Mouse (Mus musculus) kidney, postnatal 0 days (tissue): ENCODE measurements at regions not wholly inside any gene's neighbourhood (a gene's known extent, or its start where the extent isn't known, plus 50 kb on each side); places are given as distances from the start of the nearest gene placed in this dataset.

Source experiments
- ATAC-seq: fragments of 200-750 bp; cut with Nextera tagmentation; replicated peaks from 2 replicates; pipeline ENCODE4 v1.8.0; 2017; ENCODE audit warnings: low read depth, moderate number of reproducible peaks, moderate TSS enrichment, moderate library complexity; ENCODE audit not compliant: low FRiP score
- DNase-seq: peaks from one replicate; pipeline ENCODE4 v3.0.0-alpha.2; 2016; ENCODE audit warnings: low spot score
- H3K27ac ChIP-seq: fragments of 300-500 bp; sonication (generic); 2 replicates; pipeline ENCODE4 v1.5.1; 2014; ENCODE audit warnings: mild to moderate bottlenecking
- H3K27me3 ChIP-seq: fragments of 300-500 bp; sonication (generic); 2 replicates; pipeline ENCODE4 v1.6.1; 2014; ENCODE audit warnings: low read length, mixed read lengths; ENCODE audit not compliant: insufficient read depth
- H3K36me3 ChIP-seq: fragments of 300-500 bp; sonication (generic); 2 replicates; pipeline ENCODE4 v1.6.1; 2014; ENCODE audit warnings: low read length, mixed read lengths; ENCODE audit not compliant: insufficient read depth
- H3K4me1 ChIP-seq: fragments of 300-500 bp; sonication (generic); replicated peaks from 2 replicates; pipeline ENCODE4 v1.6.1; 2014; ENCODE audit warnings: antibody characterized with exemption, low read length, mixed read lengths; ENCODE audit not compliant: insufficient read depth
- H3K4me2 ChIP-seq: fragments of 300-500 bp; sonication (generic); 2 replicates; pipeline ENCODE4 v1.6.1; 2014; ENCODE audit warnings: mild to moderate bottlenecking, low read length, moderate library complexity, mixed read lengths
- H3K4me3 ChIP-seq: fragments of 300-500 bp; sonication (generic); replicated peaks from 2 replicates; pipeline ENCODE4 v1.5.1; 2014; ENCODE audit warnings: low read depth, low read length
- H3K9ac ChIP-seq: fragments of 300-500 bp; sonication (generic); 2 replicates; pipeline ENCODE4 v1.6.1; 2014; ENCODE audit warnings: low read depth, low read length
- H3K9me3 ChIP-seq: fragments of 300-500 bp; sonication (generic); replicated peaks from 2 replicates; pipeline ENCODE4 v1.6.1; 2016; ENCODE audit warnings: low read length, inconsistent platforms, mixed read lengths
- CTCF ChIP-seq: IDR thresholded peaks from 2 replicates; pipeline ENCODE4 v1.5.1; 2016; ENCODE audit warnings: antibody characterized with exemption, low read depth, mild to moderate bottlenecking, moderate library complexity
- WGBS: fragments of 180-500 bp; shearing (Covaris S2); extraction: QIAGEN DNeasy Blood & Tissue Kit; methylation state at CpG from one replicate; pipeline ENCODE4 v1.1.7; 2014; 5-methylcytosine and 5-hydroxymethylcytosine counted together

DNA sequence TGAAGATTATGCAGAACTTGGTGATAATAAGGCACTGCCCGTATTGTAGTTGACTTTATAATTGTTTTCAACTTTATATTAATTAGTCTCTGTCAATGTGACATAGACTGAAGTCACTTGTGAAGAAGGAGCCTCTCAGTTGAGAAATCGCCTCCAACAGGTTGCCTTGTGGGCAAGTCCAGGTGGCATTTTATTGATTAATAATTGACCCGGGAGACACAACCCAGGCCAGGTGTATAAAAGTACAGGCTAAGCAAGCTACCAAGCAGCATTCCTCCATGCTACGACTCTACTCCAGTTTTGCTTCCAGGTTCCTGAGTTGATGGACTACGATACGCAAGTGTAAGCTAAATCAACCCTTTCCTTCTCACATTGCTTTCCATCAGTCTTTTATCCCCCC, 268.2 kb upstream of the Klf3 start:
- 77% methylated on average over 6 of the region's 6 CpGs for WGBS
- no peak overlapping the region for H3K4me2 ChIP-seq
- H3K4me3 ChIP-seq, result no peak overlapping the region
- H3K9ac ChIP-seq, result no peak overlapping the region
- no peaks in the 10 kb centered on the region for H3K36me3 ChIP-seq
- no peak for TF ChIP-seq CTCF
- 0 out of 2 replicates have a peak, but pooled peaks cover 5% of the 10 kb centered on the region for H3K4me1 ChIP-seq
- no peak for ATAC-seq
- H3K9me3 ChIP-seq, result no peaks in the 10 kb centered on the region
- H3K27ac ChIP-seq, result no peak overlapping the region
- no peak for DNase-seq
- H3K27me3 ChIP-seq, result no peaks in the 10 kb centered on the region

- Histone ChIP-seq H3K9me3 (no peaks in the 10 kb centered on the region), H3K9ac (no peak overlapping the region), H3K4me3 (no peak overlapping the region), H3K27ac (no peak overlapping the region), H3K36me3 (no peaks in the 10 kb centered on the region), H3K27me3 (no peaks in the 10 kb centered on the region), H3K4me1 (0 out of 2 replicates have a peak, but pooled peaks cover 5% of the 10 kb centered on the region), H3K4me2 (no peak overlapping the region)
- WGBS, result 92% methylated on average over 4 of the region's 4 CpGs
- no peak for DNase-seq
- TF ChIP-seq CTCF, result no peak
- ATAC-seq, result no peak
These were observed 267.6 kb upstream of the Klf3 start for GRCm38 (mm10) chr5:64535546-64535945.

- TF ChIP-seq CTCF, result no peak
- H3K4me3 ChIP-seq, result no peak overlapping the region
- 0 out of 2 replicates have a peak, but pooled peaks cover 5% of the 10 kb centered on the region for H3K4me1 ChIP-seq
- H3K4me2 ChIP-seq, result peak overlapping the region; percentile 23
- WGBS, result 44% methylated on average over 20 of the region's 20 CpGs
- DNase-seq, result peak; percentile 74
- no peak for ATAC-seq
- H3K36me3 ChIP-seq, result no peaks in the 10 kb centered on the region
- H3K27ac ChIP-seq, result no peak overlapping the region
- H3K9me3 ChIP-seq, result no peaks in the 10 kb centered on the region
- no peaks in the 10 kb centered on the region for H3K27me3 ChIP-seq
- H3K9ac ChIP-seq, result no peak overlapping the region
These were observed 266.6 kb upstream of the Klf3 start for GRCm38 (mm10) chr5:64536393-64537112.

- H3K27ac ChIP-seq, result no peak overlapping the region
- TF ChIP-seq CTCF, result no peak
- no peak for DNase-seq
These were observed 265.9 kb upstream of the Klf3 start for GRCm38 (mm10) chr5:64537113-64537780.

GRCm38 (mm10) chr5:64541765-64542164, 261.4 kb upstream of the Klf3 start:
- Histone ChIP-seq H3K4me3 (no peak overlapping the region), H3K9me3 (no peaks in the 10 kb centered on the region), H3K27ac (no peak overlapping the region), H3K4me1 (0 out of 2 replicates have a peak, but pooled peaks cover 4% of the 10 kb centered on the region), H3K4me2 (no peak overlapping the region), H3K9ac (no peak overlapping the region), H3K27me3 (no peaks in the 10 kb centered on the region), H3K36me3 (no peaks in the 10 kb centered on the region)
- DNase-seq (no peak), ATAC-seq (no peak)
- no peak for TF ChIP-seq CTCF

More at GRCm38 (mm10) chr5:64537113-64537780, 265.9 kb upstream of the Klf3 start:
- Histone ChIP-seq H3K4me3 (no peak overlapping the region), H3K4me1 (0 out of 2 replicates have a peak, but pooled peaks cover 5% of the 10 kb centered on the region), H3K27me3 (no peaks in the 10 kb centered on the region), H3K36me3 (no peaks in the 10 kb centered on the region), H3K9me3 (no peaks in the 10 kb centered on the region), H3K9ac (no peak overlapping the region), H3K4me2 (0 out of 2 replicates have a peak overlapping the region, but pooled peaks have one; percentile 23)
- ATAC-seq, result no peak
- 71% methylated on average over 10 of the region's 10 CpGs for WGBS

DNA sequence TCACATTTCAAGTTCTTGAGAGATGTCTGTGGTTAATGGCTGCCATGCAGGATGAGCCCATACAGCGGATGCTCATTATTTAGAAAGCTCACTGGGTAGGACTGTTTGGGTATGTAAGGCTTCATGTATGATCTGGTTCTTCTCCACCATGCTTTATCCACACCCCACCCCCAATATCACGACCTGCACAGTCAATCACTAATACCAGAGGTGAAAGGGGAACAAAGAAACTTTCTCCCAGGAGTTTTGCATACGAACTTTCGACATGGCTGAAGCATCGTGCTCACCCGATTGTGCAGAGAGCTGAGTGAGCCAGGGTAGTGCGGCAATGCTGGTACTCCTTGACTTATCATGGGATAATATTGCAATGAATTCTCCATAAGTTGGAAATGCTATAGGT, 247.3 kb upstream of the Klf3 start:
- no peaks in the 10 kb centered on the region for H3K27me3 ChIP-seq
- no peak overlapping the region for H3K9ac ChIP-seq
- 86% methylated on average over 7 of the region's 7 CpGs for WGBS
- H3K27ac ChIP-seq, result no peak overlapping the region
- H3K36me3 ChIP-seq, result no peaks in the 10 kb centered on the region
- H3K4me2 ChIP-seq, result no peak overlapping the region
- DNase-seq (no peak), ATAC-seq (no peak)
- no peaks in the 10 kb centered on the region for H3K4me1 ChIP-seq
- H3K4me3 ChIP-seq, result no peak overlapping the region
- TF ChIP-seq CTCF, result no peak
- H3K9me3 ChIP-seq, result no peaks in the 10 kb centered on the region
